ENCODE assay signal across 9 mouse cellular contexts in the genomic region with DNA sequence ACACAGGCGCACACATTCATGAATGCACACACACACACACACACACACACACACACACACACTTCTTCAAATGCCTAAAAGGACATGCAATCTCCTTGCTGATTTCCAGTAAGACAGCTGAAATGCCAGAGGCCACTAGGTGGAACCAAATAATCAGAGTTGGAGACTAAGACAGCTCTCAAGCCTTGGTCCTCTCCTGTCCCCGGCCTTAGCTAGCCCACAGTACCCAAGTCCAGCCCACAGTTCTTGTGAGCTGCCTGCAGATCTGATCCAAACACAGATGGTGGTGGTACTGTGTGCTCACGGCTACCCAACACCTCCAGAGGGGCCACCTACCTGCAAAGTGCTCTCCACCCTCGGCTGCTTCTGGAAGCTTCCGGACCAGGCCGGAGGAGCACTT. TPM values are rescaled to one million over a fixed set of nuclear protein-coding genes. Genes with fewer than 3 reads are reported as not detected.
DNase-seq lines count a peak whose midpoint lies in the region; ATAC-seq lines count a peak whose summit lies in the region.
"Had no signal": no experiment of that assay in that cellular context is flagged by ENCODE, and none has a peak within 500 bp of the region (broad histone marks: within the 10 kb centered on the region; RNA-seq: fewer than 3 reads in every experiment).

No protein-coding gene starts in this region.

- H3K9me3 ChIP-seq in kidney, embryonic 14.5 days (ENCODE audit: control insufficient read depth, low read length) = no peaks in the 10 kb centered on the region
- H3K9me3 ChIP-seq: megakaryocyte, embryonic 14.5 days had no signal

- no peak overlapping the region for H3K4me3 ChIP-seq in kidney, embryonic 14.5 days (ENCODE audit: low read length)
- H3K4me3 ChIP-seq: megakaryocyte, embryonic 14.5 days had no signal

- H3K27me3 ChIP-seq in kidney, embryonic 14.5 days (ENCODE audit: control insufficient read depth, insufficient read depth, low read length) = no peaks in the 10 kb centered on the region

- DNase-seq in ovary, postnatal 14 days (ENCODE audit: low spot score) = peak; percentile 63
- no peak for DNase-seq in ovary, postnatal 36 days (ENCODE audit: low spot score)
- peak; percentile 68 to 81 for DNase-seq in cerebellum, postnatal 25 days
- DNase-seq in lung, adult 18-20 months = peak; percentile 63 to 81
- peak; percentile 84 for DNase-seq in retina, embryonic 14.5 days (ENCODE audit: low spot score)
- no peak for DNase-seq in thymus, postnatal 0 days (ENCODE audit: low spot score)

- no peaks in the 10 kb centered on the region for H3K36me3 ChIP-seq in kidney, embryonic 14.5 days (ENCODE audit: control insufficient read depth, insufficient read depth, low read length)

- WGBS in kidney, embryonic 14.5 days = 54% methylated on average over 6 of the region's 6 CpGs

- H3K4me1 ChIP-seq in kidney, embryonic 14.5 days (ENCODE audit: control insufficient read depth, insufficient read depth, low read length) = no peaks in the 10 kb centered on the region
- H3K4me1 ChIP-seq: megakaryocyte, embryonic 14.5 days had no signal

- peak; percentile 44 for ATAC-seq in granulocyte monocyte progenitor cell, adult 5-6 weeks (replicated peaks; ENCODE audit: poor library complexity, severe bottlenecking)
- peak; percentile 77 for ATAC-seq in kidney, embryonic 14.5 days (ENCODE audit: low FRiP score, low TSS enrichment)

- H3K27ac ChIP-seq in kidney, embryonic 14.5 days (ENCODE audit: low read depth, low read length) = no peak overlapping the region

- no peak overlapping the region for H3K4me2 ChIP-seq in kidney, embryonic 14.5 days (replicated peaks; ENCODE audit: low read depth, low read length)

- H3K9ac ChIP-seq in kidney, embryonic 14.5 days (ENCODE audit: low read depth, low read length) = no peak overlapping the region

RNA-seq across cellular contexts. Expression of gene Gpr37l1, which starts 4.5 kb away (rescaled TPM):
- total RNA-seq in granulocyte monocyte progenitor cell, adult 5-6 weeks (2014; fragmentation: Nextera tagmentation) = not detected in 2 replicates
- not detected in 2 replicates for total RNA-seq in granulocyte monocyte progenitor cell, adult 5-6 weeks (2017)
- not detected in 2 replicates for polyA plus RNA-seq in kidney, embryonic 14.5 days (2014; fragmentation: Nextera tagmentation; extraction: Ambion mirVana)
- polyA plus RNA-seq in thymus, postnatal 0 days (2015; fragmentation: Nextera tagmentation; extraction: Ambion mirVana) = 0.09 and 0.13 TPM in 2 replicates

RNA-seq across cellular contexts. Expression of gene Arl8a, which starts 25.4 kb away (rescaled TPM):
- 35.6 and 48.5 TPM in 2 replicates for total RNA-seq in granulocyte monocyte progenitor cell, adult 5-6 weeks (2014; fragmentation: Nextera tagmentation)
- 18.3 and 20.3 TPM in 2 replicates for total RNA-seq in granulocyte monocyte progenitor cell, adult 5-6 weeks (2017)
- 32.0 and 44.5 TPM in 2 replicates for polyA plus RNA-seq in kidney, embryonic 14.5 days (2014; fragmentation: Nextera tagmentation; extraction: Ambion mirVana)
- polyA plus RNA-seq in thymus, postnatal 0 days (2015; fragmentation: Nextera tagmentation; extraction: Ambion mirVana) = 32.6 and 34.8 TPM in 2 replicates

RNA-seq across cellular contexts. Expression of gene Ptpn7, which starts 39.5 kb away (rescaled TPM):
- total RNA-seq in granulocyte monocyte progenitor cell, adult 5-6 weeks (2014; fragmentation: Nextera tagmentation) = 133 and 146 TPM in 2 replicates
- 101 and 112 TPM in 2 replicates for total RNA-seq in granulocyte monocyte progenitor cell, adult 5-6 weeks (2017)
- 0.66 and 0.83 TPM in 2 replicates for polyA plus RNA-seq in kidney, embryonic 14.5 days (2014; fragmentation: Nextera tagmentation; extraction: Ambion mirVana)
- 108 and 118 TPM in 2 replicates for polyA plus RNA-seq in thymus, postnatal 0 days (2015; fragmentation: Nextera tagmentation; extraction: Ambion mirVana)

Comparison
In these comparisons a context has a peak if more than half of its experiments do, and no peak if none do; other contexts are left out.
1. DNase-seq: peak in ovary, postnatal 14 days (single experiment), cerebellum, postnatal 25 days (2 of 2), lung, adult 18-20 months (2 of 2) and retina, embryonic 14.5 days (single experiment); none in ovary, postnatal 36 days (single experiment) and thymus, postnatal 0 days (single experiment).
2. RNA of gene Ptpn7, which starts 39.5 kb away (polyA plus RNA-seq): 108 to 118 TPM in thymus, postnatal 0 days; 0.66 to 0.83 TPM in kidney, embryonic 14.5 days; every median in the first group is over 10 times any median in the second.